Mouse (Mus musculus) frontal cortex, postnatal 25 days (tissue): ENCODE results near the gene Abt1.
A peak's percentile ranks its signal among the peaks of the same experiment; 100 is the strongest.
"Not testable (repeated sequence)": the region's sequence is repeated elsewhere in the genome, so short reads cannot be mapped to it uniquely, and the experiment has no call there.

ENCODE experiments used
- DNase-seq, 2 experiments: peaks; one replicate each; pipeline ENCODE4 v3.0.0; 2022; ENCODE audit warnings: low spot score in 2 of 2

The Abt1 gene

GRCm38 (mm10) chr13:23412630-23413521 lies 10.8 kb downstream of the Abt1 start:
- DNase-seq, result peak; percentile 63 to 77

GRCm38 (mm10) chr13:23412211-23412629 lies 11.4 kb downstream of the Abt1 start:
- no peak for DNase-seq

GRCm38 (mm10) chr13:23411311-23412210 lies 12.1 kb downstream of the Abt1 start:
- peak in 1 of 2 experiments; percentile 59 for DNase-seq

DNA sequence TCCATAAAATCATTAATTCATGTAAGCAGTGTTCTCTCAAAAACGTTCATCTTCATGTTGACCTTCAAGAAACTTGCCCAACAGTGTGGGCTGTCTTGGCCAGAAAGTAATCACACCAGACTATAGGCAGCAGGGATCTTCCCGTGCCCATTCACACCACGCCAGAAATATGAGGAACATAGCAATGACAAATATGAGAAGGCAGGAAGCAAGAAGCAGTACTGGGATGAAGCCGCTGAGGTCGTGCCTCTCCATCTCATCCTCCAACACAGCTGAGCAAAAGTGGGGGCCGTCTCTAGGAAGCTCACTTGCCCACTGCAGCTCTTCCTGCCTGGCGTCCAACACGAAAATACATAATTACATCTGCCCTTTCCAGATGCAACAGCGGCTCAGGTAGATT lies 13.0 kb downstream of the Abt1 start:
- no peak for DNase-seq

DNA sequence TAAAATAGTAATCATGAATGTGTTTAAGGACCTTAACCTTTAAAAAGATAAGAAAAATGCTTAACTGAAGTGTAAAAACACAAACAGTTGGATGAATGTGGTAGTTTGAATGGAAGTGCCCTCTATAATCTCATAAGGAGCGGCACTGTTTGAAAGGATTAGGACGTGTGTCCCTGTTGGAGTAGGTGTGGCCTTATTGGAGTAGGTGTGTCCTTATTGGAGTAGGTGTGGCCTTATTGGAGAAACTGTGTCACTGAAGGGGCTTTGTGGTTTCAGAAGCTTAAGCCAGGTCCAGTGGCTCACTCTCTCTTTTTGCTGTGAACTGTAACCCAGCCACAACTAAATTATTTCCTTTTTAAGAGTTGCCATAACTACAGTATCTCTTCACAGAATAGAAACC lies 21.0 kb downstream of the Abt1 start:
- no peak for DNase-seq

DNA sequence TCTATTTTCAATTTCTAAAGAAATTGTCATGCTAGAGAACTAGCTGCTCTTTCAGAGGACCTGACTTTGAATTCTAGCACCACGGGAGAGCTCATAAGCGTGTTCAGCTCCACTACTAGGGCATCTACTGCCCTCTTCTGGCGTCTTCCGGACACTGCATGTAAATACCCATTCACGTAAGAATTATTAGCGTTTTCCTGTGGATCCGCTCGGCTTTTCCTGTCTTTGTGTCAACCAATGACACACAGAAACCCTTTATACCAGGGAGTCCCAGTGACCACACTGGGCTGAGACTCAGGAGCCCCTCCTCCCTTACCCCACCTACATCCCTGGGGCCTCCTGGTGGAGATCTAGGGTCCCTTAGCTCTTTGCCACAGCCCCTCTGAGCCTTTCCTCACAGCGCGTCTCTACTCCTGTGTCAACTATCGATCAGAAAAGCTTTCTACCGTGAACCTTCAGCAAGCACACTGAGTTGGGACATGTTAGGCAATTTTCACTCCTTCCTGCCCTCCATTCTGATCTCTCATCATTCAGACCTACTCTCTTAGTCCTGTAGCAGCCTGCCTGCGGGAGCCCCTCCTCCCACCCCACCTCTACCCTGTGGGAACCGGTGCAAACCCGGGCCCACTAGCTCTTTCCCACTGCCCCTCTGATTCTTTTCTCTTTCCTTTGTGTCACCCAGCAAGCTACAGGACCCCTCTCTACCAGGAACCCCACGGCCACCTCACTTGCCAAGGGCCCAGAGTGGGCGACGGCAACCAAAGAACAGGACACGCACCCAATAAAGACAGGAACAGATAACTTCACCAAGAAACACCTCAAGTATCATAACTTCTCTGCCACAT lies 21.8 kb downstream of the Abt1 start:
- peak; percentile 72 to 76 for DNase-seq

- DNase-seq, result no peak
These were observed 22.6 kb downstream of the Abt1 start for GRCm38 (mm10) chr13:23400771-23401682.

DNA sequence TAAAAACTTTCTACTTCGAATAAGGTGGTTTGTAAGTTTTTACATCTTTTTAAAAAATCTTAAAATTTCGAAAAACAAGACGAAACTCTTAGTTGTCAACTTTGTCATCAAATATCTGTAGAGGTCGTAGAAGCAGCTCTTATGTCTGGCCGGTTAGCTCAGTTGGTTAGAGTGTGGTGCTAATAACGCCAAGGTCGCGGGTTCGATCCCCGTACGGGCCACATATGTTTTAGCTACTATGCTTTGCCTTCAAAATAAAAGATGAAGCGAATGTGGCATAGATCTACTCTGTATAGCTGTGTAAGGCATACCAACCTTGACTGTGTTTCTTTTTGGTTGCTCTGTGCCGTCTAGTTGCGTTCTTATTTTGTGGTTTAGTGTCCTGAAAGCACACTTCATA lies 26.8 kb downstream of the Abt1 start:
- DNase-seq, result not testable (repeated sequence)

GRCm38 (mm10) chr13:23396246-23396703 lies 27.4 kb downstream of the Abt1 start:
- DNase-seq, result no peak

DNA sequence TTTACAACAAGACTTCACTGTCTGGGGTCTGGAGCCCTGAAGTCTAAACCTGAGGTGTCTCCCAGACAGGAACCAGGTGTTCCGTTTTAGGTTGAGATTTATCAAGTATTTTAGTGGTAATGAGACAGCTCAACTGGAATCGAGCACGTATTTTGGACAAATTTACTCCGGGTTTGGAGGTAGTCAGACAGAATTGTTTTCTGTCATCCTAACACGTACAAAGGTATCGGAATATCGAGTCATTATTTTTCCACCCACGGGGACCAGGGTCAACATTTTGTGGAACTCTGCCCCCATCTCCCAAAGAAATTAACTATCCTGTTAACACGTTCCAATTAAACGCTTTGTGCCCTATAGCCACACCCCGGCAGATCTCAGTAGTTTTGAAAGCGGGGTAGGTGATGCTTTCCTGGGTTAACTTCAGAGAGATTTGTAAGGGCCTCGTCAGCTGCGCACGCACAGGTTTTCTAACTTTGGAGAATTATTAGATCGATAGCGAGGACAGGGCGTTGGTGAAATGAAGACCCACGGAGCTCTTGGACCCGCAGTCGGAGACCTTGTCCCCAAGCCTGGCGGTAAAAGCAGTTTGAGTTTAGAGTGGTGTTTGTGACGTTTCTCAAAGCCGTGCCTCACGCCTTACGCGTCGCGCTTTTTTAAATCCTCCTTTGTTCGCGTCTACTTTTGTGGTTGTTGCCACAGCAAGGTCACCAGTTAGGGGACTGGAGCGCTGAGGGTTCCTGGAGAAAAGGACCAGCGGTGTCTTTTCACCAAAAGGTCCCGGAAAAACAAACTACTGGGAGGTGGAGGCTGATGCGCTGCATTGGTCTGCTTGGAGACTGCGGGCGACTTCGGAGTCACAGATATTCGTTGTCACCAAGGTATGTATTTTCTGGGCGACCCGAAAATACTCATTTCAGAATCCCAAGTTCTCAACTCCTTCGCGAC lies 28.1 kb downstream of the Abt1 start:
- no peak for DNase-seq

DNA sequence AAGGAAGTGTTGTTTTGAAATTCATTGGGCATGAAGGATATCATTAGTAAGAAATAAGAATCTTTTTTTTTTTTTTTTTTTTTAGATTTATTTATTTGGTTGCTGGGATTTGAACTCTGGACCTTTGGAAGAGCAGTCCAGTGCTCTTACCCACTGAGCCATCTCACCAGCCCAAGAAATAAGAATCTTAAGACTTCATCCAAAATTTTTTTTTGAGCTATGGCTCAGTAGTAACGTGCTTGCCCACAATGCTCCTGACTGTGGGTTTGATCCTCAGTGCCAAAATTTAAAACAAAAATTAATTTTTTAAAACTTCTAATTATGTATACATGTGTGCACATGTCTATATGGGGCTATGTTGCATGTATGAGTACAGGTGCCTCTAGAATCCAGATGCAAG lies 36.1 kb downstream of the Abt1 start:
- DNase-seq, result no peak

- DNase-seq, result no peak
These were observed 40.5 kb downstream of the Abt1 start for GRCm38 (mm10) chr13:23383127-23383526.

- DNase-seq, result no peak
These were observed 51.2 kb downstream of the Abt1 start for GRCm38 (mm10) chr13:23372433-23372832.

DNA sequence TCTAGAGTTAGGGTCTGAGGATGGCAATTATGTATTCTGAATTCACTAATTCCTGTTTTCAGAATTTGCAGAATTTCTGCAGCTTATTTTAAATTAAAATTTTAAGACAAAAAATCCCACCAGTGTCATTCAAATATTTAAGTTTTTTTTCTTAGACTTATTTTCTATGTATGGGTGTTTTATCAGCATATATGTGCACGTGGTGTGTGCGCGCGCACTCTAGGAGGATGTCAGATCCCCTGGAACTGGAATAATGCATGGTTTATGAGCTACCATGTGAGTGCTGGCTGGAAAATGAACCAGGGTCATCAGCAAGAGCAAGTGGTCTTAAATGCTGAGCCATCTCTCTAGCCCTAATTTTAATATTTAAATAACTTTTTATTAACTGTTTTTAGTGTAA lies 53.6 kb downstream of the Abt1 start:
- DNase-seq, result no peak

- no peak for DNase-seq
These were observed 54.3 kb downstream of the Abt1 start for GRCm38 (mm10) chr13:23369421-23369765.

GRCm38 (mm10) chr13:23368583-23369420 lies 54.9 kb downstream of the Abt1 start, which contains the start of gene Zfp322a:
Gene Zfp322a, minus strand, starts transcription at chr13:23369208.
- DNase-seq, result peak; percentile 89 to 95
